Mouse (Mus musculus): ENCODE results near the gene Obsl1. TPM values are rescaled to one million over a fixed set of nuclear protein-coding genes. Genes with fewer than 3 reads are reported as not detected.
A peak's percentile ranks its signal among the peaks of the same experiment; 100 is the strongest.

Gene Obsl1
- polyA plus RNA-seq, 1 experiment from 2014 or later: 107 TPM

- H3K27ac ChIP-seq: no peak overlapping the region
- DNase-seq (ENCODE audit: low spot score): no peak
- H3K4me1 ChIP-seq: peaks cover 16% of the 10 kb centered on the region; the same call in 1 of the 2 replicates
- peaks cover 45% of the 10 kb centered on the region for H3K27me3 ChIP-seq (ENCODE audit: insufficient read depth, poor library complexity, severe bottlenecking)
- peaks cover 86% of the 10 kb centered on the region for H3K36me3 ChIP-seq
- no peak overlapping the region for H3K4me3 ChIP-seq
- WGBS: 49% methylated on average over 24 of the region's 24 CpGs
- no peaks in the 10 kb centered on the region for H3K9me3 ChIP-seq
Observed at GRCm38 (mm10) chr1:75492579-75493170, 13.6 kb downstream of the Obsl1 start.

DNA sequence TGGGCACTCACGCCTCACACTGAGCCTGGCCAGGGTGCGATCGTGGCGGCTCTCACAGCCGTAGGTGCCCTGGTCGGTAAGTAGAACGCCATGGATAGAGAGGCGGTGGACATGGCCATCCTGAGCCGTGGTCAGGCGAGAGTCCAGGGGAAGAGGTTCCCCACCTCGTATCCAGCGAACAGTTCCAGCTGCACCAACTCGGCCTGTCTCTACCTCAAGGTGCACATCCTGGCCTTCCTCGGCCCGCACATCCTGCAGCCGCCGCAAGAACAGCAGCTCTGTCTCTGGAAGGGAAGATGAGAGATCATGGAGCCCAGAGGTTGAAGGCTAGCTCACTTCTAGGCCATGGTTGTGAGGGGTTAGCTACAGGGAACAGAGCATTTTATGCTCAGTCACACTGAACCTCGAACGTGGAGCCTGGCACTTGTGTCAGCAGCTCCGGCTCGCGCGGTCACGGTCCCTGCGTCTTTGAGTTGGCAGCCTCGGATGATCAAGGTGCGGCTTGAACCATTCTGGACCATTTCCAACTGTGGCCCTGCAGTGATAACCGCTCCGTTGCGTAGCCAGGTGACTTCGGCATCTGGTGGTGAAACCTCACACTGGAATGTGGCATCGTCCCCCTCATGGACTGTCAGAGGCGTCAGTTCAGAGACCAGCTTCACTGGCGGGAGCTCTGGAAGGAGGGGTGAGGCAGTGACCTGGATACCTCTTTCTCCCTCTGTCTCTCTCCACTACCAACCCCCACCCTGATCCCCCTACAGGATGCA lies 15.3 kb downstream of the Obsl1 start:
- Histone ChIP-seq H3K36me3 (peaks cover 75% of the 10 kb centered on the region), H3K4me1 (peaks cover 28% of the 10 kb centered on the region), H3K9me3 (no peaks in the 10 kb centered on the region), H3K27ac (no peak overlapping the region), H3K4me3 (no peak overlapping the region), H3K27me3 (ENCODE audit: insufficient read depth, poor library complexity, severe bottlenecking) (peaks cover 60% of the 10 kb centered on the region)
- WGBS: 77% methylated on average over 34 of the region's 34 CpGs
- no peak for DNase-seq (ENCODE audit: low spot score)

DNA sequence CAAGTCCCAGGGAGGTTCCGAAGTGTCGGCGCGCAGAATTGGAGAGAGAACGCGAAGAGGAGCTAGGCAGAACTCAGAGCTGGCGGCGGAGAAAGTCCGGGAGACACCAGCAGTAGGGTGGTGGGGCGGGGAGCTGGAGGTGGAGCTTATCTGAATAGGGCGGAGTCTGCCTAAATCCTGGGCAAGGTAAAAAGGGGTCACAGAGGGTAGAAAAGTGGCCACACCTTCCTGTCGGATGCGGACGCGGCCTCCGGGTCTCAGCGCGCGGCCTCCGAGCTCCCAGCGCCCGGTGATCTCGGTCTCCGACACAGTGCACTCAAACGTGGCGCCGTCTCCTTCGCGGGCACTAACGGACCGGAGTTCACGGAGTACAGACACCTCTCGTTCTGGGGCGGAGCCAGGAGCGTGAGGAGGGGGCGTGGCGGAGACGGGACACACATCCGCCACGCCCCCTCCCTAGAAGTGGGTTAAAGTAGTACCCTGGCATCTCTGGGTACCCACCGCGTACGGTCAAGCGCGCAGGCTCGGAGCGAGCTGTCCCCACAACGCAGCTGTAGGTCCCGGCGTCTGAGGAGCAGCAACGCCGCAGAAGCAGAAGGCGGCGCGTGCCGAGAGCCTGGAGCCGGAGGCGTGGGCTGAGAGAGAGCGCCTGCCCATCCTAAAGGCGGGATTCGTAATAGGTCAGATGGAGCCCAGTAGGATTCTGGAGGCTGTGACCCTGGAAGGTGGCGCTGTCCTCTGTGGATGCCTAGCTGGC lies 18.7 kb downstream of the Obsl1 start:
- Histone ChIP-seq H3K27ac (no peak overlapping the region; the same call in 1 of the 2 replicates), H3K4me3 (peak overlapping the region; percentile 61), H3K9me3 (no peaks in the 10 kb centered on the region), H3K4me1 (peaks cover 31% of the 10 kb centered on the region), H3K27me3 (ENCODE audit: insufficient read depth, poor library complexity, severe bottlenecking) (peaks cover 84% of the 10 kb centered on the region), H3K36me3 (peaks cover 56% of the 10 kb centered on the region)
- WGBS: 1% methylated on average over 62 of the region's 62 CpGs
- peak; percentile 91 for DNase-seq (ENCODE audit: low spot score)

GRCm38 (mm10) chr1:75487040-75487404 lies 19.2 kb downstream of the Obsl1 start:
- peak overlapping the region; percentile 61 for H3K4me3 ChIP-seq
- H3K9me3 ChIP-seq: no peaks in the 10 kb centered on the region
- WGBS: 3% methylated on average over 13 of the region's 13 CpGs
- H3K36me3 ChIP-seq: peaks cover 50% of the 10 kb centered on the region
- H3K4me1 ChIP-seq: peaks cover 31% of the 10 kb centered on the region
- no peak overlapping the region for H3K27ac ChIP-seq
- no peak for DNase-seq (ENCODE audit: low spot score)
- H3K27me3 ChIP-seq (ENCODE audit: insufficient read depth, poor library complexity, severe bottlenecking): peaks cover 86% of the 10 kb centered on the region

- DNase-seq (ENCODE audit: low spot score): no peak
- peak overlapping the region; percentile 61 for H3K4me3 ChIP-seq
- H3K36me3 ChIP-seq: peaks cover 46% of the 10 kb centered on the region
- H3K27me3 ChIP-seq (ENCODE audit: insufficient read depth, poor library complexity, severe bottlenecking): peaks cover 89% of the 10 kb centered on the region
- H3K27ac ChIP-seq: no peak overlapping the region
- H3K4me1 ChIP-seq: peaks cover 30% of the 10 kb centered on the region
- 14% methylated on average over 24 of the region's 24 CpGs for whole genome bisulfite sequencing
- H3K9me3 ChIP-seq: no peaks in the 10 kb centered on the region
Observed at GRCm38 (mm10) chr1:75486561-75486960, 19.7 kb downstream of the Obsl1 start.

- no peak overlapping the region for H3K27ac ChIP-seq
- no peak for DNase-seq (ENCODE audit: low spot score)
- WGBS: 79% methylated on average over 7 of the region's 7 CpGs
- peaks cover 20% of the 10 kb centered on the region for H3K36me3 ChIP-seq
- peaks cover 32% of the 10 kb centered on the region for H3K4me1 ChIP-seq
- H3K9me3 ChIP-seq: no peaks in the 10 kb centered on the region
- H3K27me3 ChIP-seq (ENCODE audit: insufficient read depth, poor library complexity, severe bottlenecking): peaks cover 71% of the 10 kb centered on the region
- no peak overlapping the region for H3K4me3 ChIP-seq
Observed at GRCm38 (mm10) chr1:75480735-75481134, 25.5 kb downstream of the Obsl1 start.

DNA sequence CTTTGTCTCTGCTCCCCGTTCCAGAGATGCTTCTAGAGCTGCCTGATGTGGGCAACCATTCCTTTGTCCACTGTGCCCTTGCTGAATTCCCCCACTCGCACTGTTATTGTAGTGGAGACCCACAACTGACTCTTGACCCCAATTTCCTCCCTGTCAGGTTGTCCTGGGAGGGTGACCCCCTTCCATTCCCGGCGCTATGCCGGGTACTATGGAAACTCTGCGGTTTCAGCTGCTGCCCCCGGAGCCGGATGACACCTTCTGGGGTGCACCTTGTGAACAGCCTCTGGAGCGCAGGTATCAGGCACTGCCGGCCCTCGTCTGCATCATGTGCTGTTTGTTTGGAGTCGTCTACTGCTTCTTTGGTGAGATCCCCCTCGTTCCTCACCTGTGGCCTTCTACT lies 26.2 kb downstream of the Obsl1 start:
- Histone ChIP-seq H3K27ac (no peak overlapping the region), H3K9me3 (no peaks in the 10 kb centered on the region), H3K4me3 (peak overlapping the region; percentile 89), H3K4me1 (peaks cover 32% of the 10 kb centered on the region), H3K27me3 (ENCODE audit: insufficient read depth, poor library complexity, severe bottlenecking) (peaks cover 71% of the 10 kb centered on the region), H3K36me3 (peaks cover 22% of the 10 kb centered on the region)
- 24% methylated on average over 13 of the region's 13 CpGs for WGBS
- no peak for DNase-seq (ENCODE audit: low spot score)

- Histone ChIP-seq H3K36me3 (peaks cover 26% of the 10 kb centered on the region), H3K9me3 (no peaks in the 10 kb centered on the region), H3K4me3 (peak overlapping the region; percentile 89), H3K27ac (0 out of 2 replicates have a peak overlapping the region, but pooled peaks have one; percentile 92), H3K27me3 (ENCODE audit: insufficient read depth, poor library complexity, severe bottlenecking) (peaks cover 71% of the 10 kb centered on the region), H3K4me1 (peaks cover 32% of the 10 kb centered on the region)
- DNase-seq (ENCODE audit: low spot score): no peak
- 2% methylated on average over 23 of the region's 24 CpGs for WGBS
Observed at GRCm38 (mm10) chr1:75479635-75479989, 26.6 kb downstream of the Obsl1 start.

- peak; percentile 99 for DNase-seq (ENCODE audit: low spot score)
- Histone ChIP-seq H3K9me3 (no peaks in the 10 kb centered on the region), H3K27ac (peak within 1 kb of the TSS; percentile 92), H3K27me3 (ENCODE audit: insufficient read depth, poor library complexity, severe bottlenecking) (peaks cover 70% of the 10 kb centered on the region), H3K4me3 (peak within 1 kb of the TSS; percentile 89), H3K4me1 (peaks cover 32% of the 10 kb centered on the region), H3K36me3 (peaks cover 31% of the 10 kb centered on the region)
- WGBS: under 1% methylated on average over 76 of the region's 76 CpGs
Observed at GRCm38 (mm10) chr1:75478916-75479634, 27.2 kb downstream of the Obsl1 start, which contains the start of the genes Chpf and Tmem198. TSS of gene Chpf (minus strand) at chr1:75479307. TSS of gene Tmem198 (plus strand) at chr1:75479532.

DNA sequence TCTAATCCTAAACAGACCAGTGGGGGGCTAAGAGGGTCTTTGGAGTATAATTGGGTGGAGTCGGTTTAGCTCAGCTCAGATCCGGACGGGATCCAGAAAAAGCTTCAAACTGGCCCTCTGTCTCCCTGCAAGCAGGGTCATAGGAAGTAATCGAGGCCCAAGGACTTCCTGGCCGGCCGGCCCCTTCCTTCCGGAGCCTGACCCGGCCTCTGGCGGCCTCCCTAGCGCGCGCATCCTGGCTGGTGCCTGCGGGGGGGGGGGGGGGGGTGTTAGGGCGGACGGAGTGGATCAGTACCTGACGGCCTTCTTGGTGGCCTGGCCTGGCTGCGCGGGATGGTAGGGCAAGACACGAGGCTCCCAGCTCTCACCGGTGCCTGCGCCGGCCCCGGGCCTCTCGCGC lies 27.8 kb downstream of the Obsl1 start:
- under 1% methylated on average over 24 of the region's 25 CpGs for WGBS
- no peak for DNase-seq (ENCODE audit: low spot score)

DNA sequence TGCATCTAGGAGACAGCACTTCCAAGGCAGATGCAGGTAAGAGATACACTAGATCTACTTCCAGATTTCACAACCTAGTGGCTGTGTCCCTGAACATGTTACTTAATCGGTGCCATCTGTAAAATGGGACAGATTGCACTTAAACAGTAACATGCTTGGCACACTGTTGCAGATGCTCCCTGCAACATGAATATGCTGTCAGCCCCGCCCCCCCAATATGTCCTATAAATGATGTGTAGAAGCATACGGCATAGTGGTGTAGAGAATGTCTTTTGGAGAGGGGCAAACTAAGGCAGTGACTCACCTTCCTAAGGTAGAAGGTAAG lies 28.3 kb downstream of the Obsl1 start:
- no peak for DNase-seq (ENCODE audit: low spot score)
- peaks cover 43% of the 10 kb centered on the region for H3K36me3 ChIP-seq
- H3K27me3 ChIP-seq (ENCODE audit: insufficient read depth, poor library complexity, severe bottlenecking): peaks cover 70% of the 10 kb centered on the region
- no peaks in the 10 kb centered on the region for H3K9me3 ChIP-seq
- H3K4me1 ChIP-seq: peaks cover 38% of the 10 kb centered on the region
- no peak overlapping the region for H3K27ac ChIP-seq
- 49% methylated on average over 3 of the region's 3 CpGs for WGBS
- H3K4me3 ChIP-seq: peak overlapping the region; percentile 89

More for the DNA sequence above, 27.8 kb downstream of the Obsl1 start:
- H3K27ac ChIP-seq: peak overlapping the region; percentile 92
- H3K36me3 ChIP-seq: peaks cover 37% of the 10 kb centered on the region
- H3K27me3 ChIP-seq (ENCODE audit: insufficient read depth, poor library complexity, severe bottlenecking): peaks cover 70% of the 10 kb centered on the region
- peaks cover 34% of the 10 kb centered on the region for H3K4me1 ChIP-seq
- no peaks in the 10 kb centered on the region for H3K9me3 ChIP-seq
- peak overlapping the region; percentile 89 for H3K4me3 ChIP-seq

- Histone ChIP-seq H3K36me3 (peaks cover 48% of the 10 kb centered on the region), H3K4me1 (peaks cover 32% of the 10 kb centered on the region), H3K27me3 (ENCODE audit: insufficient read depth, poor library complexity, severe bottlenecking) (peaks cover 70% of the 10 kb centered on the region), H3K4me3 (peak overlapping the region; percentile 89), H3K9me3 (no peaks in the 10 kb centered on the region), H3K27ac (no peak overlapping the region)
- 13% methylated on average over 35 of the region's 35 CpGs for WGBS
- peak; percentile 93 for DNase-seq (ENCODE audit: low spot score)
Observed at GRCm38 (mm10) chr1:75477264-75477965, 28.8 kb downstream of the Obsl1 start.

Data from heart, embryonic 10.5 days (tissue).